Mouse (Mus musculus) MEL-GATA-1-ER (cell line): ENCODE results near the gene Ckap2l.

Experiments
- DNase-seq: peaks from one replicate; pipeline ENCODE4 v3.0.0-alpha.2; 2012; ENCODE audit warnings: low read depth; ENCODE audit errors: extremely low read depth

The Ckap2l gene

GRCm38 (mm10) chr2:129296671-129297588 is at the start of gene Ckap2l:
Ckap2l (minus strand) TSS chr2:129297212.
- peak; percentile 97 for DNase-seq

GRCm38 (mm10) chr2:129338138-129338621 is 41.2 kb upstream of the Ckap2l start:
- no peak for DNase-seq

GRCm38 (mm10) chr2:129333471-129333870 is 36.5 kb upstream of the Ckap2l start:
- no peak for DNase-seq

- DNase-seq: no peak
Measured at GRCm38 (mm10) chr2:129330540-129330939, 33.5 kb upstream of the Ckap2l start.

GRCm38 (mm10) chr2:129330024-129330423 is 33.0 kb upstream of the Ckap2l start:
- DNase-seq: no peak

- DNase-seq: no peak
Measured at GRCm38 (mm10) chr2:129328238-129328637, 31.2 kb upstream of the Ckap2l start.

GRCm38 (mm10) chr2:129324216-129324615 is 27.2 kb upstream of the Ckap2l start:
- DNase-seq: no peak

GRCm38 (mm10) chr2:129322117-129322635 is 25.2 kb upstream of the Ckap2l start:
- DNase-seq: no peak

GRCm38 (mm10) chr2:129320033-129320605 is 23.1 kb upstream of the Ckap2l start:
- DNase-seq: no peak

GRCm38 (mm10) chr2:129315831-129316230 is 18.8 kb upstream of the Ckap2l start:
- no peak for DNase-seq

GRCm38 (mm10) chr2:129314880-129315279 is 17.9 kb upstream of the Ckap2l start:
- DNase-seq: no peak

- no peak for DNase-seq
Measured at GRCm38 (mm10) chr2:129313934-129314333, 16.9 kb upstream of the Ckap2l start.

GRCm38 (mm10) chr2:129309836-129310235 is 12.8 kb upstream of the Ckap2l start, which contains the start of gene Il1a:
Il1a (minus strand) TSS chr2:129309972.
- DNase-seq: no peak

- DNase-seq: no peak
Measured at GRCm38 (mm10) chr2:129306020-129306419, 9.0 kb upstream of the Ckap2l start.

- no peak for DNase-seq
Measured at GRCm38 (mm10) chr2:129297589-129297982, 574 bp upstream of the Ckap2l start.

- no peak for DNase-seq
Measured at GRCm38 (mm10) chr2:129296086-129296485, 926 bp downstream of the Ckap2l start.

GRCm38 (mm10) chr2:129295075-129295474 is 1.9 kb downstream of the Ckap2l start:
- no peak for DNase-seq

GRCm38 (mm10) chr2:129273823-129274222 is 23.2 kb downstream of the Ckap2l start:
- no peak for DNase-seq

GRCm38 (mm10) chr2:129270621-129271020 is 26.4 kb downstream of the Ckap2l start:
- no peak for DNase-seq

GRCm38 (mm10) chr2:129269986-129270385 is 27.0 kb downstream of the Ckap2l start:
- no peak for DNase-seq

GRCm38 (mm10) chr2:129269161-129269643 is 27.8 kb downstream of the Ckap2l start:
- no peak for DNase-seq

GRCm38 (mm10) chr2:129267738-129268137 is 29.3 kb downstream of the Ckap2l start:
- no peak for DNase-seq
